Mouse (Mus musculus) kidney, adult 2 months (tissue): ENCODE measurements around the gene Nktr.

Experiments used
- CTCF ChIP-seq: fragments of 200-500 bp; conservative IDR thresholded peaks from 2 replicates; pipeline ENCODE4 v1.5.1; 2011; ENCODE audit warnings: low read depth, mild to moderate bottlenecking, control low read depth, low read length, moderate library complexity, mixed read lengths; ENCODE audit not compliant: insufficient read depth, insufficient read length
- POLR2A ChIP-seq: fragments of 200-500 bp; IDR thresholded peaks from one replicate; pipeline ENCODE4 v1.6.1; 2011; ENCODE audit warnings: low read depth, low read length, control low read depth

- no peak for TF ChIP-seq CTCF
- TF ChIP-seq POLR2A = no peak
These were observed 57.0 kb downstream of the Nktr start for GRCm38 (mm10) chr9:121775951-121776350.
